Mouse (Mus musculus): ENCODE data around the gene Grk4.

Grk4 gene

DNA sequence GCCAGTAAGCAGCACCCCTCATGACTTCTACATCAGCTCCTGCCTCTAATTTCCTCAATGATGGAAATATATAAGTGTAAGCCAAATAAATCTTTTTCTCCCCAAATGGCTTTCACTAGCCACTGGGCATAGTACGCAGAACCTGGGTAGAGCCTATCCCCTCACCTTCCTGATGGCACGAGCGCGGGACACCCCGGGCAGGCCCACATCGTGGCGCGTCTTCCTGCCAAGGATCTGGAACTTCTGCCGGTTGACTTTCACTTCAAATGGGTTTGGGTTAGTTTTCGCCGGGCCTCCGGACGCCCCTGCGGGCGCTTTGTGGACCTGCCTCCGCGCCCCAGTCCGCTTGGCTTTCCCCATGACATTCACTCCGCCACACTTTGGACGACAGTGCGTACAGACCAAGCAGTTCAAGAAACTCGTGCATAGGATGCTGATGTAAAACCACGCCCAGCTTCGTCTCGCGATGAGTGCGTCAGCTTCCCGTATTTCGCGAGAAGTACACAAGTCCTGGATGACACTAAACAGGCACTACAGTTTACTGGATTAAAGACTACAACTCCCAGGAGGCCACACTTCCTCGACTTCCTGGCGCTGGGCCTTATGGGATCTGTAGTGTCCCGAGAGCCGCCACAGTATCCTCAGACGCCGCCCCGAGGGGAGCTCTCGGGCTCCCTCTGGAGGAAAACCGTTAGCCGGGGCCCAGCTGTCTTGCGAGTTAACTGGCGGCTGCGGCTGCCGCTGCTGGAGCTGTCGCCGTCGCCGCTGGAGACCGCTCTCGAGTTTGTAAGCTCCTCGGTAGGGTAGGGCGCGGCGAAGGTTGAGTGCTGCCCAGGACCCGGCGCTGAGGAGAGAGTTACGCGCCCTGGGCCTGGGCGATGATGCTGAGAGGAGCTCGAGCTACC, at the start of gene Grk4, which contains the start of gene Nop14:
TSS of gene Grk4 (plus strand) at position 694 of the 905 bp plus-strand sequence.
TSS of gene Nop14 (minus strand) at position 463 of the 905 bp plus-strand sequence.
- DNase-seq (ENCODE audit: low spot score) = peak; percentile 99

DNA sequence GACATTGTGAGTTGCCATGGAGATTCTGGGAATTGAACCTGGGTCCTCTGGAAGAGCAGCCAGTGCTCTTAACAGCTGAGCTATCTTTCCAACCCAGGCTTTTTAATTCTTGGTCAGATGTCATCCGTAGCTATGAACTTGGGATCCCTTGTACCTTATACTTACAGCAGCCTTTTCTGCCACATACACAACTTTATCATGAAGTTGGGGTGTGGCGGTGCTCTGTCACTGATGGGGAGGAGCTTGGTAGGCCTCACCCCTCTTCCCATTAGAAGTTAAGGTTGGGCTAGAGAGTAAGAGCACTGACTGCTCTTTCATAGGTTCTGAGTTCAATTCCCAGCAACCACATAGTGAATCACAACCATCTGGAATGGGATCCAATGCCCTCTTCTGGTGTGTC, 27.2 kb upstream of the Grk4 start:
- DNase-seq (ENCODE audit: low spot score) = peak; percentile 34

DNA sequence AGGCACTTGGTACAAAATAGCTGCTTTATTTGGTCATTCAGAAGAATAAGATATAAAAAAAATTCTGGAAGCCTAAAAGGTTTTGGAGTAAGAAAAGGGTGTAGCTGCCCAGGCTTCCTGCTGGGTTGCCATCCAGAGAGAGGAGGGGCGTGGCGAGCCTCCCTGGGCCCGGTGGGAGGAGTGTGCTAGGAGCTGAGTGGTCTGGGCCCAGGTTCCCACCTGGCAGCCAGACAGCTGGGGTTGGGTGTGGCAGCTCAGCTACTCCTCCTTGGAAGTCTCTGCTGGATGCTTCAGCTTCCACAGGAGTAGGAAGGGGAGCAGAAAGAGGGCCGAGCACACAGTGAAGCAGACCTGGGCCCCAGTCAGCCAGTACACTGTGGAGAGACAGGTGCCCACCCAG, 26.5 kb upstream of the Grk4 start:
- DNase-seq (ENCODE audit: low spot score) = no peak

DNA sequence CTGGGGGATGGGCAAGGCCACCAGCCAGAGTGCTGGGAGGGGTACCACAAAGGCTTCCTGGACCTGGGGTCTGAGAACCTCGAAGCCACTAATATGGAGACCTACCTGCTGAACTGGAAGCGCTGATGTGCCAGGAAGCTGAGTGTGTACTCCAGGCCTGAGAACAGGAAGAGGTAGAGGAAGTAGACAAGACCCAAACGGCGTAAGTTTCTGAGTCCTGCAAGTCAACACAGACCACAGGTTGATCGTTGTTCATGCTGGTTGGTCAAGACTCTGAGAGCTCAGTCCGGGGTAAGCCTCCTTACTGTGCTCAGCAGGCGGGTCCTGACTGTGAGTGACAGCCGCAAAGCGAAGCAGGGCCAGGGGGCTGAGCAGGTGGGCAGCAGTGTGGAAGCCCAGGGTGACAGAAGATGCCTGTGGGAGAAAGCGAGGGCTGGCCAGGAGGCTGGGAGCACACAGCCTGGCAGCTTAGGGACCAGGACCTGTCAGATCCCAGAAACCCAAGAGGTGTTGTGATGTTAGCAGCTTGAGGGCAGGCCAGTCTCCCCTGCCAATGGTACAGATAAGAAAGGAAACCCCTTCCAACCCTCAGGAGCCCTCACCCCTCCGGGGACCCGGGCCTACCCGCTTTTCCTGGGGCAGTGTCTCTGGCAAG, 25.3 kb upstream of the Grk4 start:
- no peak for DNase-seq (ENCODE audit: low spot score)

DNA sequence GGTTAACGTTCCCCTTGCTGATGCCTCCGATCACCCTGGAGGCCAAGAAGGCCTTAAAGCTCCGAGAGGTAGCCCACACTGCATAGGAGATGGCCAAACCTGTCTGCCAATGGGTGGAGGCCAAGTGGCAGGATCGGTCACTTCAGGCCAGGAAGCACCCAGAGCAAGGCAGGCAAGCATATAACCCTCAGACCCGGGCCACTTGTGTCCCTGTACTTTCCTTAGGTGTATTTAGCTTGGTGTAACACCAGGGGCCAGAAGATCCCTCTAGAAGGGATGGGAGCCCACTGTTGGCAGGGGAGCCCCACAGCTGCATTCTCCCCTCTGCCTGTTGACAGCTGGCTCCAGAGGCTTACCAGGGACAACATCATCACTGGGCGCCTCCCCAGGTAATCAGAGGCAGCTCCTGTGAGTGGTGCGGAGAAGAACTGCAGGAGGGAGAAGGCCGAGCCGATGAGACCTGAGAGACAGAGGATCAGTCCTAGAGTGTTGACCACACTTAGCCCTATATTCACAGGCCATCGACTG, 24.4 kb upstream of the Grk4 start:
- DNase-seq (ENCODE audit: low spot score) = no peak

DNA sequence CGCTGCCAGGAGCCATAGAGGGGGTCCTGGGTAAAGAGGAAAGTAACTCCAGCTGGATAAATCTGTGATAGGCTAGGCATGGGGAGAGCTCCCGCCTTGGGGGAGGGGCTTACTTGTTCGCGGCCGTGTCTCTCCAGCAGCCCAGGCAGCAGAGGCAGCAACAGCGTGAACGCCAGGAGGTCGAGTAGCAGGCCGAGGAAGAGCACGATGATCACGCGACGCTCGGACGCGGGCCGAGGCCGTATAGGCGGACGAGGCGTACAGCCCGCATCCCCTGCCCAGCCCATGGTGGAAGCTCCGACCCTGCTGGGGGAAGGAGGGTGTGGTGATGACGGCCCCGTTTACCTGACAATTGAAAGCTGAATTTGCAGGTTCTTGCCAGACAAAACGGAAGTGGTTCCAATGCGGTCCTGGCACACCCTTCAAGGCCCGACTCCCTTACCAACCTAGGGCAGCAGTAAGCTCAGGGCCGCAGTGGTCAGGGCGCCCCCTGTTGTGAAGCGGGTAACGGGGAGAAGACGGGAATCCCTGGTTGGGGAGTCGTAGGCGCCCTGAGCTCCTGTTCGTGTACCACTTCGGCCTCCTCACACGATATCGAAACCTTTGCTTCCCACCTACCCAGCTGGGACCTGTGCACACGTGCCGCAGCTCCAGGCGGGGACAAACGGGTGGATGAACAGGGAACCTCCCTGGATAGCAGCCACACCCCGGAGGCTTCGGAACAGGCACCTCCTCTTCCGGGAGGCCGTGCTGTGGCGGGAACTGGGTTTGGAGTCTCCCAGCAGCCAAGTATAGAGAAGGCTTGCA, 23.5 kb upstream of the Grk4 start, which contains the start of gene Mfsd10:
TSS of gene Mfsd10 (minus strand) at position 732 of the 807 bp plus-strand sequence.
- DNase-seq (ENCODE audit: low spot score) = peak; percentile 60

DNA sequence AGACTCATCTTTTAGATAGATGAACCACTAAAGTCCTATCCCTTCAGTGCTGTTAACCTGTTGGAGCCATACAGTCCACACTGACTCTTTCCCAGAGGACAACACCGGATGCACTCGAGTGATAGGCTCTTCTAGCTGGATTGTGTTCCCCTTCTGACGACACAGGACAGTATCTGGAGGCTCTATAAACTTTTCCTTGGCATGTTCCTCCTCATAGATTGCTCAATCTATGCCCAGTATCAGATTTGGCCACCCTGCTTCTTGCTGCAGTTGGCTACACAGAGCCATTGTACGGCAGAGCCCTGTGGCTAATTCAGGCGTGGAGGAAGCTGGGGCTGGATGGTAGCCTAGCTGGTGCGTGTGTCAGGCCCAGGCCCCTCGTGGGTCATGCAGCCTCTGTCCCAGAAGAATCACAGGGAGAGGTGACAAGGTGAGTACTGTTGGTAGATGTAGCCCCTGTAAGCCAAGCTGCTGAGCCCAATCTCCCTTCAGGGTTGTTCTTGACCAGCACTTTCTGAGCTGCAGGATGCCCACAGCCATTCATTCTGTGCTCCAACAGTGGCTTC, 22.5 kb upstream of the Grk4 start:
- no peak for DNase-seq (ENCODE audit: low spot score)

DNA sequence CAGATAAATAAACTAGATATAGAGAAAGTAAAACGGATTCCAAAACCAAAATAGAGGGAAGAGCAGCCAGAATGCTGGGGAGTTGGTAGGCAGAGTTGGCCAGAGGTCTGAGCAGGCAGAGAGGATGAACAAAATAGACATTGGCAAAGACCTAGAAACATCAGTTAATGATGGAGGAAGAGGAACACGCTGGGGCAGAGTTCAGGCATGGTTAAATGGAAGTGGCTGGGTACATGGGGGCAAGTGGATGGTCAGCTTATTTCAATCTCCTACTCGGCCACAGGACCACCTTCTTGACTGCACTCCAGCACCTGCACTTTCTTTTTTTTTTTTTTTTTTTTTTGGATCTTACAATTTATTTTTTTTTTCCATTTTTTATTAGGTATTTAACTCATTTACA, 18.2 kb upstream of the Grk4 start:
- no peak for DNase-seq (ENCODE audit: low spot score)

DNA sequence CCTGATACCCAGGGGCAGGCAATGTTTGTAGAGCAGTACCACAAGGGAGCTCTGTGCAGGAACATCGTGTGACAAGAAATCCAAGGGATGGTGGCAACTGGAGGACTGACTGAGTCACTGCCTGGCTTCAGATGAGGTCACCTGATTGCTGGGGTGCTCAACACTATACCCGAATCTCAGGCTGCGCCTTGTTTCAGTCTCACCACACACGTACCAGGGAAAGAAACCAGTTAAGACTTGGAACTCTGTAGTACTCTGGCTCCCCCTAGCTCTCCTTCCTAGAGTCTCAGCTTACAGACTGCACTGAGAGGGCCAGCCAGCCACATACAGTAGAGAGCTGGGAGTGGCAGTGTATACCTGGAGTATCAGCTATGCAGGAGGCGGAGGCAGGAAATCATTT, 17.2 kb upstream of the Grk4 start:
- peak; percentile 26 for DNase-seq (ENCODE audit: low spot score)

DNA sequence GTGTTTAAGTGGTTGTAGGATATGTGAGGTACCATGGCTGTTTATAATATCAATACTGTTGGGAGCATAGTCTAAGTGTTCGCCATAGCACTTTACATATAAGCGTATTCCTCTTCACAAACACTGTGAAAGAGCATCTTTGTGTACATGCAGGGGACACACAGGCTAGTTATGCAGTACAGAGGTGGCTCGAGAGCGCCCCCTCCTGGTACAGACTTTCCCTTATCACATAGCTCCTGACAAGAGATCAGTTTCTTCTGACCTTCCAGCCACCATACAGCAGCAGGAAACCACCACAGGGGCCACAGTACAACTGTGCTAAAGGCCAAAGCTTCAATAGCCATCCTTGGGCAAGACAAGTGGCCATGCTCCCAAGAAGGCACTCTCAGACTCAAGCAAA, 12.6 kb upstream of the Grk4 start:
- peak; percentile 67 for DNase-seq (ENCODE audit: low spot score)

DNA sequence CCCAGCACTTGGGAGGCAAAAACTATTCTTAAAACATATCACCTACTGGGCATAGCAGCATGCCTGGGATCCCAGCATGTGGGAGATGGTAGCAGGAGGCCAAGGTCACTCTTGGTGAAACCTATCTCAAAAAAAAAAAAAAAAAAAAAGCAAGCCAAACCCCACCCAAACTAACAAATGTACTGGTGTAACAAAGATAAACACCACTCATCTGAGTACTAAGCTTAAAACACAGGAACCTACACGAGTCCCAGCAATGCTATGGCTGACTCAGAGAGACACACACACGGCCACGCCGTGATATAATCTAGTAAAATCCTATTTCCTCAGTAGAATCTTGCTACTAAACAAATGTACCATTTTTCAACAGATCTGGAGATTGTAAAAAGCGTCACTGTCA, 7.2 kb upstream of the Grk4 start:
- DNase-seq (ENCODE audit: low spot score) = no peak

DNA sequence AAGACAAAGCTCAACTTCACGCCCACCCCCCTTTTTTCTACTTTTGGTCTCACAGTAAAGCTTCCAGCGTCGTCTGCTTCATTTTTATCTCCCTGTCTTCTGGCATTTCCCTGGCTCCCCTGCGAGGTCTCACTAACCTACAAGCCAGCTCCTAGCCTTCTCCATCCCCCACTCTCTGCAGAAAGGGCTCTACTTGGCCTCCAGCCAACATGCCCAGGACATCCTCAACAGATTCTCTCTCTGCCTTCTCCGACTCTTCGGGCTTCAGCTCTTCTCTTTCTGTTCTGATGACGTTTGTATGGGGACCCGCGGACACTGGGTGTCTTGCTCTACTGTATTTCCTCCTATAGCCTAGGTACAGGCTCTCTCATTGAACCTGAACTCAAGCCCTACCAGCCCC, 5.3 kb upstream of the Grk4 start:
- no peak for DNase-seq (ENCODE audit: low spot score)

DNA sequence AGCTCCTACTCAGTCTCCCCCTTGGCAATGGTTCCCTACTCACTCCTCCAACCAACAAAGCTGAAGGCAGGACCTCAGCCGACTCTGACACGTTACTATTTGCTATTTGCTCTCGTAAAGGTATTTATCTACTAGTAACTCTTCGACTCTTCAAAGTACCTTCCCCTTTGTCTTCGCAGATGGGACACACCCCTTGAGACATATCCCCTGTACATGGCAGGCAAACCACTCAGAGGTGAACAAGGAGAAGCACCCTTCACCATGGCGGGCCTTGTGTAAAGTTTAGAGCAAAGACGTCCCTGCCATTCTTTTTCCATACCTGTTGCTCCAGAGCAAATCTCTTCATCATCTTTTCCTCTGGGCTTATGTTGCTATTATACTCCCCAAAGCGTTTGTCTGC, 2.6 kb upstream of the Grk4 start:
- no peak for DNase-seq (ENCODE audit: low spot score)

DNA sequence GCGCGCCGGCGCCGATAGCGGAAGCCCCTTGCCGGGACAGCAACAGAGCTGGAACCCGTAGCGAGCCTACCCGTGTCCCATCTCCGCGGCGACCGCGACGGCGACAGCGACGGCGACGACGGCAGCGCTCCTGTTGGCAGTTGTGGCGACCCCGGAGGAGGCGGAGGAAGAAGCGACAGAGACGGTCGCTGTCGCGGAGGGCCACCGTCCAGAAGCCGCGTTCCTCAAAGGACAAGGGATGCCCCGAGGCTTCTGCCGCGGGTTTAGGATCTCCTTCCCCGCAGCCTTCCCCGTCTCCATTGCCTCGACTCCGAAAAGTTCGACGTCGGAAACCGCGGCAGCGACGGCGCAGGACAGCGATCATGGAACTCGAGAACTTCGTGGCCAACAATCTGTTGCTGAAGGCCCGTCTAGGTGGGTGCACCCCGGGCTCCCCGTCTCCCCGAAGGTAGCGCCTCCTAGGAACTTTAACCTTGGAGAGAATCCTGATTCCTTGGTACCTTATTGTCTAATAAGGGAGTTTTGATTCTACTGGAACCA, 482 bp downstream of the Grk4 start:
- no peak for DNase-seq (ENCODE audit: low spot score)

DNA sequence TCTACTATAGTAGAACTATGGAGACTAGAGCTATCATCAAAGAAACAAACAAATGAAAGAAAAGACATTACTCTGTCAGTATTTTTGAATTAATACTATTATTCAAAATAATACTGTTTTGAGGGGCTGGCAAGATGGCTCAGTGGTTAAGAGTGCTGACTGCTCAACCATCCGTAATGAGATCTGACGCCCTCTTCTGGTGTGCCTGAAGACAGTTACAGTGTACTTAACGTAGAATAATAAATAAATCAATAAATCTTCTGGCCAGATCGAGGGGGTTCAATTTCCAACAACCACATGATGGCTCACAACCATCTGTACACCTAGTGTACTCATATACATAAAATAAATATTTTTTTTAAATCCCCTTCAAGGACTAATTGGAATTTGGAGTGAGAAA, 1.7 kb downstream of the Grk4 start:
- no peak for DNase-seq (ENCODE audit: low spot score)

DNA sequence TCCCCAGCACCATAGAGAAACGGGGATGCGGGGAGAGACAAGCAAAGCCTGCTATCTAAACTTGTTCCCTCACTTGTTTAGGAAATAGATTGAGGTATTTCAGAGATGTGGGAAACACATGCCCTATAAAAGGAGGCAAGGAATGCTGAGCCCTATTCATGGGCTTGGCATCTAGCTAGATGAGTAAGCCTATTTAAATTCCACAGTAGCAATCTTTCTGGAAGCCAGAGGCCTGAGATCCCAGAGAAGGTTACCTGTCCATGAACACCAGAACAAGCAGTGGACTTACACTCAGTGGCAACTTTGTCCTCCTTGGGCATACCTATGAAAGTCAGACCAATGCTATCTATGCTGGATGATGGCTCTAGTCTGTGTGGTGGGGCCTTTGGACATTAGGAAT, 3.1 kb downstream of the Grk4 start:
- no peak for DNase-seq (ENCODE audit: low spot score)

DNA sequence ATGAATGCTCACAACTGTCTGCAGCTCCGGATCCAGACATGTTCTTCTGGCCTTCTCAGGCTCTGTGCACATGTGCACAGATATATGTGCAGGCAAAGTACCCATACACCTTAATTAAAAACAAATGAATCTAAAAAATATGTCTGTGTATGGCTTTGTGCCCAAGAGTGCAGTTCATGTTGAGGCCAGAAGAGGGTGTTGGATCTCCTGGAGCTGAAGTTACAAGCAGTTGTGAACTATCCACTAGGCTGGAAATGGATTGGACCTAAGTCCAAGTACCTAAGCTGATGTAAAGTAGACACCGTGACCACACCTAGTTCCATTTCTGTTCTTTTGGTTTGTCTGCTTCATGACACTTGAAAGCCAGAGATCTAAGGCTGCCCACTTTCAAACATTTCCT, 9.3 kb downstream of the Grk4 start:
- no peak for DNase-seq (ENCODE audit: low spot score)

DNA sequence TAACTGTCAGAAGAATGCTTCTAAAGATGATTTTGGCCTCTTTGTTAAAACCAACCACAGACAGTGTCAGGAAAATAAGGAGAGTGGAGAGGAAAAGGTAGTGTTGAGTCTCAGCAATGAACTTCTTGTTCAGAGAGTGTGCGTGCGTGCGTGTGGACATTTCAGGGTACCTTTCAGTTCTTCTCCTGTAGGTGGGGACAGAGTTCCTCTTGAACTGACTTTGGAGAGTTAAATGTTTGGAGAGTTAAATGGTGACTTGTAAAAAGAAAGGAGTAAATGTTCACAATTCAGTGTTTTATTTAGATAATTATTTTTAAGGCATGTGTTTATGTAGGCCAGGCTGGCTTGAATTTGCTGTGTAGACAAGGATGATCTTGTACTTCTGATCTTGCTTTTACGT, 10.1 kb downstream of the Grk4 start:
- DNase-seq (ENCODE audit: low spot score) = no peak

DNA sequence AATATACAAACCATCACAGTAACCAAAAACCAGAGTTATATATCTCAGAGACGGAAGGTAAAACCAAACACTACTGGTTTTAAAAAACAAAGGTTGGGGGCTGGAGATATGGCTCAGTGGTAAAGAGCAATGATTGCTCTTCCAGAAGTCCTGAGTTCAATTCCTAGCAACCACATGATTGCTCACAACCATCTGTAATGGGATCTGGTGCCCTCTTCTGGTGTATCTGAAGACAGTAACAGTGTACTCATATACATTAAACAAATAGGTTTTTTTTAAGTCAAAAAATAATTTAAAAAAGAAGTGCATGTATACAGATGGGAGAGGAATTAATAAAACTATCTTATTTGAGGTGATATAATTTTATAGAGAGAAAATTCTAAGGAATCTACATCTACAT, 29.7 kb downstream of the Grk4 start:
- DNase-seq (ENCODE audit: low spot score) = no peak

DNA sequence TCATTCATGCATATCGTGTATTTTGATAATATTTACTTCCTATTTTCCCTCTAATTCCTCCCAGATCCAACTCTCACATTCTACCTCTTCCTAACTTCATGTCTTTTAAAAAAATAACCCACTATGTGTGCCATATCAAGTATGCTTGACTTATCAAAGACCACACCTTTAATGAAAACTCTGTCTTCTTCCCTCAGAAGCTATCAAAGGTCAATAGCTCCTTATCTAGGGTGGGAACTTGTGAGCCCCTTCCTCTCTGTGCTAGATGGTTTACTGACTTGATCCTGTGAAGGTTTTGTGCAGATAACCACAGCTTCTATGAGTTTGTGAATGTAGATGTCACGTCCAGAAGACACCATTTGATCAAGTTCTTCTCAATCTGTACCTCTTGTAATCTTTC, 32.6 kb downstream of the Grk4 start:
- DNase-seq (ENCODE audit: low spot score) = no peak

DNA sequence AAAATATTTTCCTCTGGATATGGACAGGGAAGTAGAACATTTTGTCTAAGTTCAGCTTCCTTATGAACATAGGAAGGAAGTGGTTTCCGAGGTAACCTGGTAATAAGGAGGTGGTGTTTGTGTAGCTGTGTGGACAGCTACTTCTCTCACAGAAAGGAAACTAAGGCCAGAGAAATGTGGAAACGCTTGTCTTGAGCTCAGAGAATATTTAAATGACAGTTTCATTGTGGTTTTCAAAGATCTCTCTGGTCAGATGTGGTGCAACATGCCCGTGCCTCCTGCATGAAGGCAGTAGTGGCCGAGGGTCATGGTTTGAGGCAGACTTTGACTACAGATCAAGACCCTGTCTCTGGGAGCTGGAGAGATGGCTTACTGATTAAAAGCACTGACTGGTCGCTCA, 35.3 kb downstream of the Grk4 start:
- no peak for DNase-seq (ENCODE audit: low spot score)

DNA sequence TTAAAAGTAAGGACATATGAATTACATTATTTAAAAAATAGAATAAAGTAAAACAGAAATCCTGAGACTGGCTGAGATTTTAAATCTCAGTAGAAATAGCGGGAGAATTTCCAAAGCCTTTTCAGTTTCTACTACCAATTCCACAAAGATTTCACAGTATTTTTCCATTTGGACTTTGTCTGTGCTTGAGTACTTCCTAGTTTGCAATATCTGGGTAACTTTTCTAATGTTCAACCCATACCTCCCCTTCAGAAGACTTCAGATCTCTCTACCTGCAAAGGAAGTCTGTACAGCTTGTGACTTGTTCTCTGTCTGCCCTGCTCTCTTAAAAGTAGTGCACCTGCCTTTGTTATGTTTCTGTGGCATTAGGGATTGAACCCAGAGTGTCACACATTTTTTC, 48.3 kb downstream of the Grk4 start:
- DNase-seq (ENCODE audit: low spot score) = no peak

Data from spleen, adult 12 weeks (tissue).